Mouse (Mus musculus) 3T3-L1 (cell line): ENCODE data around the gene Castor1.

ENCODE experiments used
- DNase-seq: peaks from one replicate; pipeline ENCODE4 v3.0.0-alpha.2; 2015; ENCODE audit warnings: low read depth, low spot score

The Castor1 gene

GRCm38 (mm10) chr11:4235052-4235655 lies 17.1 kb downstream of the Castor1 start:
- DNase-seq, result no peak

- DNase-seq, result no peak
Observed at GRCm38 (mm10) chr11:4235665-4236545, 17.9 kb downstream of the Castor1 start, which contains the start of gene Osm. Gene Osm, plus strand, starts transcription at chr11:4236420.

- DNase-seq, result no peak
Observed at GRCm38 (mm10) chr11:4236546-4237067, 18.6 kb downstream of the Castor1 start.

GRCm38 (mm10) chr11:4237389-4237912 lies 19.4 kb downstream of the Castor1 start:
- DNase-seq, result no peak

GRCm38 (mm10) chr11:4238167-4238566 lies 20.1 kb downstream of the Castor1 start:
- DNase-seq, result no peak

GRCm38 (mm10) chr11:4239691-4240090 lies 21.7 kb downstream of the Castor1 start:
- no peak for DNase-seq

- no peak for DNase-seq
Observed at GRCm38 (mm10) chr11:4240151-4240550, 22.1 kb downstream of the Castor1 start.

- DNase-seq, result no peak
Observed at GRCm38 (mm10) chr11:4241180-4241579, 23.2 kb downstream of the Castor1 start.

GRCm38 (mm10) chr11:4246126-4246525 lies 28.1 kb downstream of the Castor1 start:
- DNase-seq, result peak; percentile 26

- no peak for DNase-seq
Observed at GRCm38 (mm10) chr11:4246623-4247022, 28.6 kb downstream of the Castor1 start.

GRCm38 (mm10) chr11:4247201-4247959 lies 29.4 kb downstream of the Castor1 start:
- DNase-seq, result no peak

GRCm38 (mm10) chr11:4249151-4249550 lies 31.1 kb downstream of the Castor1 start:
- no peak for DNase-seq

GRCm38 (mm10) chr11:4250290-4250689 lies 32.3 kb downstream of the Castor1 start:
- DNase-seq, result no peak

- DNase-seq, result no peak
Observed at GRCm38 (mm10) chr11:4251376-4251775, 33.4 kb downstream of the Castor1 start.

- no peak for DNase-seq
Observed at GRCm38 (mm10) chr11:4252886-4253285, 34.9 kb downstream of the Castor1 start.

GRCm38 (mm10) chr11:4256846-4257607 lies 39.0 kb downstream of the Castor1 start, which contains the start of gene Lif:
Gene Lif, plus strand, starts transcription at chr11:4257557.
- no peak for DNase-seq

- no peak for DNase-seq
Observed at GRCm38 (mm10) chr11:4257756-4258155, 39.7 kb downstream of the Castor1 start.

- peak; percentile 83 for DNase-seq
Observed at GRCm38 (mm10) chr11:4258657-4259082, 40.6 kb downstream of the Castor1 start.

- DNase-seq, result no peak
Observed at GRCm38 (mm10) chr11:4260463-4261187, 42.6 kb downstream of the Castor1 start.

- DNase-seq, result peak; percentile 70
Observed at GRCm38 (mm10) chr11:4261188-4261494, 43.1 kb downstream of the Castor1 start.
